Mouse (Mus musculus) v-Abl transformed pro-B cells (cell line): ENCODE results near the gene Mphosph8.

Source experiments
- in situ Hi-C, 2 experiments: fragments of 400-800 bp; cut with MboI; formaldehyde crosslinking; loops; one replicate each; pipeline ENCODE4 v1.15.1; 2025; ENCODE audit not compliant: unreplicated experiment in 2 of 2

Gene Mphosph8

DNA sequence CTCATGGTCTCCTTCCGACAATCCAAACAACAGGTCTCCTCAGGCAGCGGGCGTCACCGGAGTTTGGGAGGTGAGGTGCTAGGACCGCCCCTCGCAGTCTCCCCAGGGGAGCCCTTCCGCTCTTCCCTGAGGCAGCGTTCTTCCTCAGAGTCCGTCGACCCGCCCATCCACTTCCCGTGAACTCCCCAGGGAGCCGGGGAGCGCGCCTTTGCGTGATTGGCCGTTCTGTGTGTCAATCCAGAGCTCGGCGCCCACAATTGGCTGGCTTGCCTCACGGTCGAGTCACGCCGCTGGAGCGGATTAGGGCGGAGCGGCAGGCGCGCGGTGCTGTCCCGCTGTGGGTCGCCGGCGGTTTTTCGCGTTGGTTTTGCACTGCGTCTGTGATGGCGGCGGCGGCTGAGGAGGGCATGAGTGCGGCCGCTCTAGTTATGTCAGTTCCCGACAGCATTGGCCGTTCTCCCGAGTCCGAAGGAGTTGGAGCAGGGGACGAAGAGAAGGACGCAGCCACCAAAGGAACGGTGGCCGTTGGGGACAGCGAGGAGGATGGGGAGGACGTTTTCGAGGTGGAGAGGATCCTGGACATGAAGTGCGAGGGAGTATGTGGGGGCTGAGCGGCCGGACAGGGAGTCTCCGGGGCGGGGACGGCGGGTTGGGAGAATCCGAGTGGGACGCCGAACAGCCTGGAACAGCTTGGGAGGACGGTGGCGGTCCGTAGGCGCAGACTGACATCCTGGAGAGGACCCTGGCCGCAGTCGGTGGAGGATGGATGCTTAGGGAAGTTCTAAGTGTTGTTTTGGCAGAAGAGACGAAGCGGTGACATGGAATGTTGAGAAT is at the start of gene Mphosph8:
Mphosph8 (plus strand) TSS at position 280 of the 834 bp plus-strand sequence.
- in situ Hi-C loops = no loop called here

GRCm38 (mm10) chr14:56620425-56620824 is 47.6 kb upstream of the Mphosph8 start:
- in situ Hi-C loops = loop anchor here in 1 of 2 experiments (25.0 kb wide), 1 partner anchor 233 kb away; no protein-coding TSS in a partner anchor

DNA sequence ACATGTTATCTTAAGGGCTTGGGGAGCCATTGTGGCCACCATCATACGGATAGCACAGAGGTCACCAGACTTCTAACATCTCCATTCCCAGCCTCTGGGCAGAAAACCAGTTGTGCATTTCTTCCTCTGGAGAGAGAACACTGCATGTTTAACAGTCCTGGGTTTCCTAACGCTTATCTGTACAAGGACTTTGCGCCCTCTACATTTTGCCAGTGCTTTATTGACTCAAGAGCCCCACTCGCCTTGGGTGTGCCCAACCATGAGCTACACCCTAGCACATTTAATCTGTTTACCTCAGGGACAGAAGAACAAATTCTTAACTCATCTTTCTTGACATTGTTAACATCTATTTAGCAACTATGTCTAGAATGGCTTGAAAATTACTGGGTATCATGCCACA is 41.8 kb upstream of the Mphosph8 start:
- in situ Hi-C loops = loop anchor here in 1 of 2 experiments (25.0 kb wide), 1 partner anchor 311 kb away; no protein-coding TSS in a partner anchor

DNA sequence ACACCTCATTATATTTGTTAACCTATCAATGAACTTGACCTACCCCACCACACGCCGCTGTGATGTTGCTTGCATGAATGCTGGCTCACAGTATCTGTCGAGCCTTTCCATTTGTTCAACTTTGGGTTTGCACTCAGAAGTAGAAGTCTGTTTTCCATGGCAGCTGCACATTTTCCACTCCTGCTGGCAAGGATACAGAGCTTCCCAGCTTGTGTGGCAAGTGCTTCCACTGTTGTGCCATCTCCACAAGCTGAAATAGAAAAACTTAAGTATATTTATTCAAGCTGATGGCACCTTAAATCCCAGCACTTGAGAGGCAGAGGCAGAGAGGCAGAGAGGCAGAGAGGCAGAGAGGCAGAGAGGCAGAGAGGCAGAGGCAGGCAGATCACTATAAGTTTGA is 39.7 kb upstream of the Mphosph8 start:
- in situ Hi-C loops = loop anchor here in 1 of 2 experiments (25.0 kb wide), 1 partner anchor 309 kb away; no protein-coding TSS in a partner anchor

DNA sequence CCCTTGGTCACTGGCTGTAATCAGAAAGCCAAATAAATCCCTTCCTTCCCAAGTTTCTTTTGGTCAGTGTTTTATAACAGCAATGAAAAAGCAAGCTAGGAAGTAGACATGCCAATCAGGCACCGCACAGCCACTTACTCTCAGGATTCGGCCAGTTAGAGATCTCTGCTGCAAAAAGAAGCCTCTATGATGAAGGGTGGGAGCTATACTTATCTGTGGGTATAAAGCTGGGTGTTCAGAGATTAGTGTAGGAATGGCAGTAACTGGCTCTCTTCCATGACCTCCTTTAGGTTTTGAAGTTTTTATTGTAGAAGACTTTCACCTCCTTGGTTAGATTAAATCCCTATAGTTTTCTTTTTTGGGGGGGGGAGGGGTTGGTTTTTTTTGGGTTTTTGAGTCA is 36.9 kb upstream of the Mphosph8 start:
- in situ Hi-C loops = loop anchor here in 1 of 2 experiments (25.0 kb wide), 1 partner anchor 306 kb away; no protein-coding TSS in a partner anchor

DNA sequence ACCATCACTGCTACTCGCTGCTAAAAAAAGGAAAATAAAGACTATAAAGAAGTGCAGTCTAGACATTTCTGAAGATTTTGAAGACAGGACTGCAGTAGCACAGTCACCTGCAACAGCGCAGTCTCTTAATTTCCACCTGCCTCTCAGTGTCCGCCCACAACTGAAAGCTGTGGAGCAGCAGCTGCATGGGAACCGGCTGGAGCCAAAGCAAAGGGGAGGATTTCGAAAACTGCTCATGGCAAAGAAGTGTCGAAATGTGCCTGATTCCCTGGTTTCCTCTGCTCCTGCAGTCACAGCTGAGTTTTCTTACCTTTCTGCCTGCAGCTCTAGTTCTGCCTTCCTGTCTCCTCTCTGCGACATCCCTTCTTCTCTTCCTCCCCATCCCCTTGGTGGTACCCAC is 20.8 kb upstream of the Mphosph8 start:
- in situ Hi-C loops = loop anchor here in 1 of 2 experiments (25.0 kb wide), 1 partner anchor 290 kb away; no protein-coding TSS in a partner anchor

DNA sequence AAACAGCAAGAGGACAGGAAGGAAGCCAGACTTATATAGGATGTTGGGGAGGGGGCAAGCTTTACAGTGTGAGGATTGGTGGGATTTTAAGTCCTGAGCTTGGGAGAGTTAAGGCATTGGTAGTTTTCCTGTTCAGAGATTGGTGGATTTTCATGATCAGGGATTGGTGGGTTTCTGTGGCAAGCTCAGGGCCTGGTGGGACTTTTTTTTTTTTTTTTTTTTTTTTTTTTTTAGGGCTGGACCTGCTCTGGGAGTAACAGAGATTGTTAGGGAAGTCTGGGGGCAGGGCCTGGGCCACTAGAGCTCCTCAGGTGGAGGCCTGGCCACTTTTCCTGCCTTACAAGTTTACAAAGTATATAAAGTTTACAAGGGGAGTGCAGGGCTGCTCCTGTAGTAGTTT is 18.6 kb upstream of the Mphosph8 start:
- in situ Hi-C loops = loop anchor here in 1 of 2 experiments (25.0 kb wide), 1 partner anchor 288 kb away; no protein-coding TSS in a partner anchor

DNA sequence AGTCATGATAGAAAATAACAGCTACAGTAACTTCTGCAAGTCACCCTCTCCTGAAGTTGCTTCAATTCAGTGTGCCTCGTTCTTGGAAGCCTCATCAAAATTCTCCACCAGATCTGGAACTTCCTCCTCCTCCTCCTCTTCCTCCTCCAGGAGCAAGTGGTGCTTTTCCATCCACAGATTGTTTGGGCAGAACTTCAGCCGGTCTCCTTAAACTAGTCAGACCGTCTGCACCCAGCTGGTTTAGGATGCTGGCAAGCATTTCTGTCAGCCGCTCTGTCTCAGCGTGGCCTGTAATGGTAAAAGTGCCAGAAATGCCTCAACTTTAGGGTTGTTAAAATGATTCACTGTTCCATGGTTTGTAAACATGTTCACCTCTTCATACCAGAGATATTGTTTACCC is 2.4 kb upstream of the Mphosph8 start:
- in situ Hi-C loops = no loop called here

GRCm38 (mm10) chr14:56666909-56667308 is 1.1 kb upstream of the Mphosph8 start:
- in situ Hi-C loops = no loop called here

GRCm38 (mm10) chr14:56669046-56669620 is 1.1 kb downstream of the Mphosph8 start:
- in situ Hi-C loops = no loop called here

DNA sequence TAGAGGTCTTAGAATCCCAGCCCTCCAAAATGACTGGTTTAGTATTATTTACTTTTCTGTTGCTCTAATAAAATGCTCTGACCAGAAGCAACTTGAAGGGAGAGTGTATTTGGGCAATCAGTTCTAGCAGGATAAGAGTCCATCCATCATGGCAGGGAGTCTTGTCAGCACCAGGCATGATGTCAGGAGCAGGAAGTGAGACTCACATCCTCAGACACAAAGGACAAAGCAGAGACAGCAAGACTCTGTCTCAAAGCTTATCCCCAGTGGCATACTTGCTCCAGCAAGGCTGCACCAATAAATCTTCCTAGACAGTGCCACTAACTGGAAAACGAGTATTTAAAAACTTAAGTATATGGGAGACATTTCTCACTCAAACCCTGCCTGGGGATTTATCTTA is 17.4 kb downstream of the Mphosph8 start:
- in situ Hi-C loops = no loop called here

GRCm38 (mm10) chr14:56689116-56689515 is 21.1 kb downstream of the Mphosph8 start:
- in situ Hi-C loops = no loop called here

- in situ Hi-C loops = no loop called here
Measured at GRCm38 (mm10) chr14:56689766-56690165, 21.7 kb downstream of the Mphosph8 start.

DNA sequence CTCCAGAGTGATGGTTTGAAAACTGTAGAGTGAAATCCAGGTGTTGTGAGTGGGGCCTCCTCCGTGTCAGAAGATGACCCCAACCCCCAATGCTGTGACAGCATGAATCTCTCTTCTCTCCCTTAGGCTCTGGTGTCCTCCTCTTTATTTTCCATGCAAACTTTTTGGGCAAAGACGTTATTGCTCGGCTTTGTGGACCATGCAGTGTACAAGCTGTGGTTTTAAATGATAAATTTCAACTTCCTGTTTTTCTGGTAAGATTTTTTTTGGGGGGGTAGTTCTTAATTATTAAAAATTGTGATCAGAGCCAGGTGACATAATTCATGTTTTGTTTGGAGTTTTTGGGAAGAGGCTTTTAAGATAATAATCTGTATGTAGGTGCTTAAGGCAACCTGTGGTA is 27.4 kb downstream of the Mphosph8 start:
- in situ Hi-C loops = no loop called here

- in situ Hi-C loops = no loop called here
Measured at GRCm38 (mm10) chr14:56697836-56698235, 29.8 kb downstream of the Mphosph8 start.

DNA sequence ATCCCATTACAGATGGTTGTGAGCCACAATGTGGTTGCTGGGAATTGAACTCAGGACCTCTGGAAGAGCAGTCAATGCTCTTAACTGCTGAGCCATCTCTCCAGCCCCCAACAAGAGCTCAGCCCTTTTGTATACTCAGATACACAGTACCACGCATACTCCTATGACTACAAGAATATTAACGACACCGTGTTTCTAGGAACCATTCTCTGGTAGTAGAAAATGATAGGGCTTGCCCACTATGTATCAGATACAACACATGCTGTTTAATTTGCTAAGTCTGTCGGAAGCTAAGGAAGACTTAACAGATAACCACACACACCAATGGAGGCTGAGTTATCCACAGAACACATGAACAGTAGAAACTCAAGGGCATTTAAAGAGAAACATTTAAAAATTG is 34.6 kb downstream of the Mphosph8 start:
- in situ Hi-C loops = no loop called here

GRCm38 (mm10) chr14:56705687-56706086 is 37.6 kb downstream of the Mphosph8 start:
- in situ Hi-C loops = no loop called here

DNA sequence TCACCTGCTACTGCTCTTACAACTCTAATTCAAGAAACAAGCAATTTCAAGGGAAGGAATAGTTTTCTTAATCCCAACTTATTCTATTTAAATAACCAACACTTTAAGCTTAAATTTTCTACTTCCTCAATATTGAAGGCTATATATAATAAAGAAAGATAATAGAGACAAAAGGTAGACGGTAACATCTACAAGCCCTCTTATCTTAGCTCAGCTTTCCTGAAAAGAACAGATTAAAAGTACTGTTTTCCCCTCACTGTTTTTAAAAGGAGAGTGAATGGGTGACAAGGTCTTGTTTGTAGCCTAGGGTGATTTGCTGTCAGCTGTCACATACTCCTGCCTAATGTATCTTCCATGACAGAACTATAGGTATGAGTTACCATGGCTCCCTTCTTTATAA is 58.4 kb downstream of the Mphosph8 start:
- in situ Hi-C loops = no loop called here

DNA sequence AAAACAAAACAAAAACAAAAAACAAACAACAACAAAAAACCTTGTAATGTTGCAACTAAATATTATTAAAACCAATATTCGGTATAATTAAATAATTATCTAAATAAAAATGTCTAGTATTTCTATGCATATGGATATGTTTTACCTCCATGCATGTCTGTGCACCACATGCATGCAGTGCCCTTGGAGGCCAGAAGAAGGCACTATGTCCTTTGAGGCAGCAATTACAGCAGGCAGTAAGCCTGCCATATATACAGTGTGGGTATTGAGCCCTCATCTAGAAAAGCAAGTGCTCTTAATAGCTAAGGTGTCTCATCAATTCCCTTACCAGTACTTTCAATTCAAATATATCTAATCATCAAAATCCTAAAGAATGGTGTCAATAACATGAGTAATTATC is 72.1 kb downstream of the Mphosph8 start:
- in situ Hi-C loops = no loop called here
